Mouse (Mus musculus) small intestine, adult 2 months (tissue): ENCODE data around the gene Praf2.

ENCODE experiments used
- CTCF ChIP-seq: fragments of 200-500 bp; IDR thresholded peaks from 2 replicates; pipeline ENCODE4 v1.5.1; 2012; ENCODE audit warnings: low read depth, mild to moderate bottlenecking, control low read depth, inconsistent platforms, low read length, moderate library complexity, mixed read lengths; ENCODE audit not compliant: insufficient replicate concordance, insufficient read length; ENCODE audit errors: extremely low read depth
- POLR2A ChIP-seq: fragments of 200-500 bp; IDR thresholded peaks from 2 replicates; pipeline ENCODE4 v1.6.1; 2012; ENCODE audit warnings: low read depth, mild to moderate bottlenecking, control low read depth, inconsistent platforms, low read length, moderate library complexity

GRCm38 (mm10) chrX:7725841-7726240 is 2.4 kb upstream of the Praf2 start:
- TF ChIP-seq POLR2A (no peak), CTCF (no peak)
